Mouse (Mus musculus): ENCODE data around the gene Nsun5.

DNA sequence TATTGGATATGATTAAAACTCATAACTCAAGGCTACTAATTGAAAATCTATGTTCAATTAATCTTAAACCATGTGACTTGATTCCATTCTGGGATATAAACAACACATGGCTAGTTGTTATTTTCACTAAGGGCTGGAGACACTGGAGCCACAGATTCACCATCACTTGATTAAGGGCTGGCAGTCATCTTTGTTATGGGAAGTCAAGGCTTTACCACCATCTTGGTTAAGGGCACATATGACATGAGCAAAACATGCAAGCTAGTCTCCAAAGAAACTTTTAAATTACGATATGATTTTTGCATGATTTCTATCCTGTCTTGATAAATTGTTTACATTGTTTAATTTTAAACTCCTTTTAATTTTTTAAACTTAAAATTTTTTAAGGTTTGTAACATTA lies 47.6 kb upstream of the Nsun5 start:
- TF ChIP-seq CTCF (IDR thresholded peaks at IDR 0.05; ENCODE audit: extremely low read depth, insufficient read length, insufficient replicate concordance, low read depth, low read length) (no peak), POLR2A (IDR thresholded peaks at IDR 0.05; ENCODE audit: low read depth, low read length) (no peak)

All from small intestine, adult 2 months (tissue).